Mouse (Mus musculus) layer of hippocampus, postnatal 14 days (tissue): ENCODE results near the gene Lsm14b. TPM values are rescaled to one million over a fixed set of nuclear protein-coding genes. Genes with fewer than 3 reads are reported as not detected.

ENCODE experiments used
- DNase-seq, 2 experiments: peaks; one replicate each; pipeline ENCODE4 v3.0.0; 2021 to 2022; ENCODE audit warnings: low spot score in 2 of 2, mixed read lengths in 1 of 2
- total RNA-seq, 2 experiments: library from RNA; stranded (reverse); gene quantifications; 2 replicates each; pipeline ENCODE4 v1.2.3; 2021

Gene Lsm14b
- total RNA-seq, 2 experiments from 2014 or later: 110 to 112 TPM

DNA sequence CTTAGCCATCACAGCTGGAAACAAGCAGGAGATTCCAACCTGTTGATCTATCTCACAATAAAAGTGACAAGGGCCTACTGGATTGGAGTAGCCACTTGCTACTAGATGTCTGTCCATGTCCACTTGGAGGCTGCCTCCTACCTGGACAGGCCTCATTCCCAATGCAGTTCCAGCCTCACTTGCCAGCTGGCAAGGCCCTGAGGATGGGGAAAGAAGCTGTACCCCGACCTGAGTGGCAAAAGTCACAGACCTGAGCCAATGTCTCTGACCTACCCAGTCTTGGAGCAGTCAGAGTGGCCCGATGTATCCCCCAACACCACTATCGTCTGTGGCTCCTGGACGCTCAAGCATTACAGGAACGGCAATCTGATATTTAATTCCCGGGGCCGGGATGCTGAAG, 11.1 kb upstream of the Lsm14b start:
- DNase-seq: no peak

DNA sequence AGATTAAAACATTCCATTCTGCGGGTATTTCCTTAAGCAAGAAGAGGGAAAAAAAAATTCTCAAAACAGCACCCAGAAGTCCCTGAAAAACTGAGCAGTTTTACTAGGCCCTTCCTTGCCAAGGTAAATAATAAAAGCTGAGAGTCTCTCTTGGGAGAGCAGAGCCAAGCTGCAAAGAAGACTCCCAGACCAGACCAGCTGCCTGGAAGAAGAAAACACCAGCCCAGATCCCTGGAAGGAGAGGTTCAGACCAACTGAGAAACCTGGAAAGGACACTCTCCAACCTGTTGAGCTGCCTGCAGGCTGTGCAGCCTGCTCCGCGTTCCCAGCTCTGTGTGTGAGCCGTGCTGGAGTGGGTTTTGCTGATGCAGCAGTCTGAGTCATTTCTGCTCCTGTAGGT, 7.2 kb upstream of the Lsm14b start:
- no peak for DNase-seq

DNA sequence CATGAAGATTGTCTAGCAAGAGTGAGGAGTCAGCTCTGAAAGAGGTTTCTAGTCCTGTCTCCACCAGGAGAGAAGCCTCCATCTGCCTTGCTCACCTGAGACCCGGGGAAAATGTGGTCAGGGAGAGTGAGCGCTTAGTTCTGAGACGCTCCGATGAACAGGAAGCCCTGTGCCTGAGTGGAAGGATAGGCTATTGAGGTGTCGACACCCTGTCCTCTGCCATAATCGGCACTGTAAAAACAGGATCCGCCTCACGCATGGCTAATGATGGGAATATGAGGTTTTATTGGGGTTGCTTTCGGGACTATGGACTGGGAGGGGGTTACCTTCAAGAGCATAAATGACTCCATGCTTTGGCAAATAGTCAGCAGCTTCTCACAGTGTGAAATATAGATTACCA, 6.2 kb upstream of the Lsm14b start:
- no peak for DNase-seq

DNA sequence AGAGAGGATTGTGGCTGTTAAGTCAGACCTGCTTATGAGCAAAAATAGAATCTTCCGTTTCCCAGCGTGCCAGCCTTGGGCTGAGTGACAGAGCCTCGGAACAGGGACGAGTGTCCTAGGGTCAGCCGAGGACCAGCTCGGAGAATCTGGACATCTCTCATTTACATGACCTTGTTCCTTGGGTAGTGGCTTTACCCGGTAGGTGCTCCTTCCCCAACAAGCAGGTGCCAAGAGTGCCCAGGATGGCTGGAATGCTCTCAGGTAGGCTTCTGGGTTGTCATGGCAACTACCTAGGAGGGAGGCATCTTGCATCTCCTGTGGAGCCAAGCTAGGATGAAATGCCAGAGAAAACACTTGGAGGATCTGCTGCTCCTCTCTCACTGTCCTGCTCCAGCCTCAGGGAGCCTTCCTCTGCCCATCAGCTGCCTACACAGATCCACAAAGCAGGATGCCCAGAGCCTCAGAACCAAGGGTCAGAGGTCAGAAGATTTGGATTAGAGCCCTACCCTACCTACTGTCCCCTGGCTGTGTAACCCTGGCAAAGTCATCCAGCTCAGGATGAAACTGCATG, 4.6 kb upstream of the Lsm14b start:
- peak in 1 of 2 experiments; percentile 1 for DNase-seq

DNA sequence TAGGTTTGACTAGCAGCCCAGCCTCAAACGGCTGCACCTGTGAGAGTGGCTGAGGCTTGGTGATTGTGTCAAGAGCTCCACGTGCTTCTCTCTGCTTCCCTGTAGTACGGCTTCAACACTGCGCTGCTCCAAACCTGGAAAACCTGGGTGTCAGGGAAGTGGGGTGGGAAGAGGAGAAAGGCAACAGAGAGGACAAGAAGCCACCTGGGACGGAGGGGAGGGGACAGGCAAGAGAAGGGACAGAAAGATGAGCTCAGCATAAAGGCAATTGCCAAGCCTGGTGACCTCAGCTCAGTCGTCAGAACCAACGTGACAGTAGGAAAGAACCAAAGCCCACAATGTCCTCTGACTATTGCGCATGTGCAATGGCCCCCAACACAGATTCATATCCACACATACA, 3.9 kb upstream of the Lsm14b start:
- DNase-seq: no peak

DNA sequence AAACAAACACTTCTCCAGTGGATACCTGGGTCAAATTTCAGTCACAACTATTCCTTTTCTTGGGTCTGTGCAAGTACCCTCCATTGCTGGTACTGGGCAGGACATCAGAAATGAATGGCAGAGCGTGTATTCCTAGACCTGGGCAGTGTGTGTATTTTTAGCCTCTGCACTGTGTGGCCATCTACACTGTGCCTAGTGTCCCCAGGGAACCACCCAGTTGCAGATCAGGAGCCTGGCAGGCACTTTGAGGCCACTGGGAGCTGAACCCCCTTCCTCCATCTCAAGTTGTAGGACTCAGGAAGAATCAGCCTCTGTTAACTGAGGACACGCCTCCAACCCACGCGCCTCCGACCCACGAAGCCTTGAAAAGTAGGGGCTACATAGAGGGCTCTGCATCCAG, 2.0 kb upstream of the Lsm14b start:
- no peak for DNase-seq

DNA sequence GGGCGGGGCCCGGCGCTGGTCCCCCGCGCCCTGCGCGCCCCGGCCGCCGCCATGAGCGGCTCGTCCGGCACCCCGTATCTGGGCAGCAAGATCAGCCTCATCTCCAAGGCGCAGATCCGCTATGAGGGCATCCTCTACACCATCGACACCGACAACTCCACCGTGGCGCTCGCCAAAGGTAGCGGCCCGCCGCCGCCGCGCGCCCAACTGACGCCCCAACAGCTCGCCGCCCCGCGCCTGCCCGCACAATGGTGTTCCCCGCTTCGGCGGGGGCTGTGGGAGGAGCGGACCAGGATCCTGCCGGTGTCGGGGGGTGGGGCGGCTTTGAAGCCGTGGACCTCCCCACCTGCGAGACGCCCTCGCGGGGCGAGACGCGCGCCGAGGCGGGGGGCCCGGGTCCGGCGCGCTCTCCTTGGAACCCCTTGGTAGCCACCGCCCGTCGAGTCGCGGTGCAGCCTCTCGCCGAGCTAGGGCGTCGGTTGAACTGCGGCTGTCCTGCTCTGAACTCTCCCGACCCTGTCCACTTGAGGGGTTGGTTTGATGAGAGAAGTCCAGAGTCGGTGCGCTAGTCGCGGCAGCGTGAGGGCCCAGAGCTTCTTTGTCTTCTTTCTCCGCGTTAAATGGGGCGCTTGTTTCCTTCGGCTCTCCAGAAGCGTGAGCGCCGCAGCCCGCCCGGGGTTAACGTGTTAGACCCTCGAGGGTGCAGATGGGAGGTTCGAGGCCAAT, 511 bp downstream of the Lsm14b start:
- DNase-seq: peak in 1 of 2 experiments; percentile 49

DNA sequence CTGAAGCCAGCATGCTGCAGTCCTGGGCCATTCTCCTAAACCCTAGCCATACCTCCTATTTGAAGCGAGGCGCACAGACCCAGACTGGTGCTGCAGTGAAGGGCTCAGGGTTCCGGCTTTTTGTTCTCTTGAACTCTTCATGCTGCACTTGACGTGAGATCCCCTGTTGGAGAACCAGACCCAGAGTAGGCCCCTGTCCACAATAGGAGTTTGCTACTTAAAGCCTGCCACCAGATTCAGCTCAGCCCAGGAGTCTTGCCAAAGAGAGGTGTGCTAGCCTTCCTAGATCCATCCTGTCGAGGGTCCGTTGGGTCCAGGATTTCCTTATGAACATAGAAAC, 1.0 kb downstream of the Lsm14b start:
- no peak for DNase-seq

DNA sequence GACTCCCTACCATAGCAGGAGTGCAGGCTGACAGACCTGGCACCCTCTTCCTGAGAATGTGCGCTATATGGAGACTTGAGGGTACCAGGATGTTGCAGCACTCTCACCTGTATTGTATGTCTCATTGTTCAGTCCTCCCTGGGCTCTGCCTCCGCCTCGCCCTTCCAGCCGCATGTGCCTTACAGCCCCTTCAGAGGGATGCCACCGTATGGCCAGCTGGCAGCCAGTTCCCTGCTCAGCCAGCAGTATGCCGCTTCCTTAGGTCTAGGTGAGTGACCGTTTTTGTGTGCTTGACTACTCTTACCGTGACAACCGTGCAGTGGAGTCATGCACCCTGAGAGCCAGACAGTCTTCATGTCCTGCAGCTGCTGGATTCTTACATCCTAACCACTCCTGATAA, 3.0 kb downstream of the Lsm14b start:
- DNase-seq: no peak

DNA sequence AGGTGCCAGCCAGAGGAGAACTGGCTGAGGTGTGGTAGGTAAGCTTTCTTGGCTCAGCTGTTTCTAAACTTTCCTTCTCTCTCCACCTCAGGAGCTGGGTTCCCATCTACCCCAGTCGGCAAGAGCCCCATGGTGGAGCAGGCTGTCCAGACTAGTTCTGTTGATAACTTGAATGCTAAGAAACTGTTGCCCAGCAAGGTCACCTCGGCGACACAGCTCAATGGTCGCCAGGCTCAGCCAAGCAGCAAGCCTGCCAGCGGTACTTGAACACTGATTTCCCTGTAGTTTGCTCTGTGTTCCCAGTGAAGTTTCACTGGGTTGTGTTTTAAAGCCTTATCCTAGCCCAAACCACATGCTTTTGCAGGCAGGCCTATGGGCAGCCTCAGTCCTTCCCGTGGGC, 6.5 kb downstream of the Lsm14b start:
- DNase-seq: no peak

DNA sequence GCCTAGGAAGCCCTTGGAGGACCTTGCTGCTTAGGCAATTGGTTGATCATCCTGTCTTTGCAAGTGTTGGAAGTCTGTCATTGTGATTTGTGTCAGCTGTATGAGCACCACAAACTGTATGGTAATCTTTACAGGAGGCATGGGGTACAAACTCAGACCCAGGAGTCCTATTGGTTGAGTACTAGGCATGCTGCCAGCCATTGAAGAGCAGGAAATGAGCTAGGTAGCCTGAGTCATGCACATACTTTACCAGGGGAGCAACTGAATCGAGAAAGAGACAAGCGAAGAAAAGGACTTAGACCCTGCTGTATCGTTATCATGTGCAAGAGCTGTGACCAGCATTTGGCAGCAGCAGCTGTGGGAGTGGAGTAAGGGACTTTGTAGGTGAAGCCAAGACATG, 8.1 kb downstream of the Lsm14b start:
- no peak for DNase-seq

DNA sequence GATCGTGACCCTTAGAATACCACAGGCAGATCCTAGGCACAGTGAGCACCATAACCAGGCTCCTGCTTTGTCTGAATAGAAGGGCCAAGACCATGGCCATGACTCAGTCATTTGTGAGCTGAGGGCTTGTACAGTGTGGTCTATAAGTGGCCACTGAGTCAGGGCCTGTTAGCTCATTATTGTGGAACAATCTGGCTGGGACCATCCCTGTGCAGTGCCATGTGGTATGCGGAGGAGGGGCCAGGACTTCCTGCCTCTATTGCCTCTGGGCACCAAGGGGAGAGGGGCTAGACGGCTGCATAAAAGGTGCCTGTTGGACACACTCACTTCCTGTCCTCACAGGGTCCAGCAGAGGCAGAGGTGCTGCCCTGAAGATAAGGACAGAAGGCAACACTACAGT, 9.2 kb downstream of the Lsm14b start:
- no peak for DNase-seq

DNA sequence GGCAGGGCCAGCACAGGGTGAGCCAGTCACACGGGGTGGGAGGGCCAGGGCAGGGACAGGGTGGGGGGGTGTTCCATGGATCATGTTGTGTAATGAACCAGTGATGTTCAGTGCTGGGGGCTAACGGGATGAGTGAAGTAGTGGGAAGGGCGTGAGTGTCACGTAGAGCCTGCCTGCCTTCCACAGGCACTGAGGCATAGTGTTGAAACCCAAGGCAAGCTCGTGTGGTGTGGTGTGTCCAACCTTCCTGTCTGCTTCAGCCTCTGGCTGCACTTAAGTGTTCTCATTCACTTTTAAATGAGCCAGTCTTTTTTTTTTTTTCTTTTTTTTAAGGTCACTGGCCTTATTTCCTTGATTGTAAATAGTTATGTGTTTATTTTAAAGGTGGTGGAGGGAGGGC, 10.0 kb downstream of the Lsm14b start:
- DNase-seq: no peak

DNA sequence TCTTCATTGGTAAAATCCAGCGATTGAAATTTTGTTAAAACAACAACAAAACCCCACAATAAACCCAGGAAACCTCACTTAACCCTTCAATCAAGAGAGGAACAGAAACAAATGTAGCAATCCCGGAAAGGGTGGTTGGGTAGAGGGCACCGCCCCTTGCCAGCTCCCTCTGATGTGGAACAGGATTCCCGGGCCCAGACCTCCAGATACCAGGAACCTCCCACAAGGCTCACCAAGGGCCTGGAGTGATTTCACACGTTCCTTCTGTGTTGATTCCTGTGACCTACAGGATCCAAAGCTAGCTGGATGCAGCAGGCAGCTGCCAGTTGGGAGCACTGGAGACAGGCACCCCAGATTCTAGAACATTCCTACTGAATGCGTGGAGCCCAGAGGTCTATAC, 15.6 kb downstream of the Lsm14b start:
- no peak for DNase-seq

DNA sequence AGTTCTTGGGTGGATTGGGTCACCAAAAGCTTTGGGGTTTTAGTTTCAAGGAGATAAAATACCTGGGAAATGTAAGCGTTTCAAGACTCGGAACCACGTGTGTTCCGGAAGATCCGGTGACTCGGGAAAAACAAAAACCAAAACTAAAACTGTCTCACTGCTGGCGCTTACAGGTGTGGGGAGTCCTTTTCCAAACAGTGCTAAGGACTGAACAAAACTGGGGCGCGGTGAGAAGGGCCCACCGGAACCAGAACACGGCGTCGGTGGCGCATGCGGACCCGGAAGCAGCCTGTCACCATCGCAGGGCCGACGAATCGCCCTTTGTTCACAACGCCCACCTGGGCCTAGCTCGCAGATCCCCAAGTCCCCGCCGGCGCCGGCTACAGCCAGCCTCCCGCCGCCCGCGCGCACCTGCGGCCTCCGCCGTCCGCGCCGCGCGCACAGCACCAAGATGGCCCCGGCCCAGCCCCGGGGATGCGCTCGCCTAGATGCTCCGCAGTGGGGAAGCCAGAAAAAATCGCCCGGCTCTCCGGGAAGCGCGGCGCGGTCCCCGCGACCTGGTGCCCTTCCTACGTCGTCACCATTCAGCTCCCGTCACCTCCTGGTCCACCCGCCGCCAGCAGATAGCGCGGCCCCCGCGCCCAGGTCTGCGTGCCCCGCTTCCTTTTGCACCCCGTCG, 16.9 kb downstream of the Lsm14b start:
- DNase-seq: peak in 1 of 2 experiments; percentile 42

DNA sequence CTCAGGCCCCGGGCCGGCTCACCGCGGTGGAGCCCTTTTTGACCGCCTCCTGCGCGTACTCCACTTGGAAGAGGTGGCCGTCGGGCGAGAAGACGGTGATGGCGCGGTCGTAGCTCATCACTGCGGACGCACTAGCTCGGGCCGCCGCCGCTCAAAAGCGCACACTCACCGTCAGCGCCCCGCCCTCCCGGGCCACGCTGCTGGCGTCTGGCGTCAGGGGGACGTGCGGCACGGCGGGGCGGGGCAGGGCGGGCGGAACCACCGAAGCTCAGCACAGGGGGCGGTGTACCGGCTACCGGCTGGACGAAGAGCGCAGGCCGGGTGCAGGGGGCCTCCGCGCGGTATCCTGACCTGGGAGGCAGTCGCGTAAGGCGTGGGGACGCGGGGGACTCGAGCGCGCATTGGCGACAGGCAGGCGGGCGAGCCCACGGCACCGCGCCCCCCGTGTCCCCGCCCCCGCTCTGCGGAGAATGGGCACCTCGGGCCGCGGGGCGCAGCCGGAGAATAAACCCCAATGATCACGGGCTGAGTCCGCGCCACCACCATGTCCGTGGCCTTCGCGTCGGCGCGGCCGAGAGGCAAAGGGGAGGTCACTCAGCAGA, 17.6 kb downstream of the Lsm14b start, which contains the start of the genes Psma7 and Ss18l1:
Gene Psma7, minus strand, starts transcription at position 178 of the 602 bp plus-strand sequence.
Gene Ss18l1, plus strand, starts transcription at position 254 of the 602 bp plus-strand sequence.
- peak; percentile 91 for DNase-seq

DNA sequence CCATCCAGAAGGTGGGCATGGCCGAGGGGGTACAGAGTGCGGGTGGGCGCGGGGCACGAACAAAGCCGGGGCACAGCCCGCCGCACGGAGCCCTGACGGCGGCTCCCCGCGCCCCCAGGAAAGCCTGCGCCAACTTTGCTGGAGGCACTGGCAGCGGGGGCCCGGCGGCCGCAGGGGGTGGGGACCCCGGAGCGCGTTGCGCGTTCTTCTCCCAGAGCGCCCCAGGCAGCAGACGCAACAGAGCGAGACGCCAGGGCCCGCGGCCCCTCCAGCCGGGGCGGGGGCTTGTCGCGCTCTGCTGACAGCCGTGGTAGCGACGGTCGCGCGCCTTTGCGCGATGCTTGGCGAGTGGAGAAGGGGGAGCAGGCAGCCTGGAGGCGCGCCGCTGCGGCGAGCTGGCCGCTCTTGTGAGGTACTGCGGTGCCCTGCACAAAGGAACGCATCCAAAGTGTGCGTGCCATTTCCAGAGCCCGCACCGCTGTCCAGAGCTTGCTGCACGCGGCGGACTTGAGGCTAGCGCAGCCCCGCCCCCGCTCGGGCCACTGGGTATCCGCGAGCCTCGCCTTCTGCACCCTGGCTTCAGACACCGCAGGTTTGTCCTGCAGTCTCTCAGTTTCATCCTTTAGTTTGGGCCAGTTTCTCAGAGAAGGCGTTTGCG, 18.2 kb downstream of the Lsm14b start:
- DNase-seq: peak; percentile 66 to 78

DNA sequence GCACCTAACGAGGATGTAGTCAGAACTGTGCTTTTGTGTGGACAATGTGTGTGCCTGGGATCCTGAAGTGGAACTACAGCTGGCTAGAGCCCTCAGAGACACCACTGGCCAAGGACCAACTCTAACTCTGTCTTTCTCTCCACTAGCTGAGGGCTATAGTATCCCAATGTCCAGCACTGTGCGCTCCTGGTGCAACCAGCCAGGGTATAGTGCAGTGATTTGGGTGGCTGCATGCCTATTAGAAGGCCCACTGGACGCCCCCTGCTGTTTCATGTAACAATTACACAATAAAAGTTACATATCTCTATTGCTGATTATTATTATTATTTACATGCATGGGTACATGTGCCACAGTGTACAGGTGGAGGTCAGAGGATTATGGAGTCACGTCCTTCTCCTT, 20.5 kb downstream of the Lsm14b start:
- peak in 1 of 2 experiments; percentile 44 for DNase-seq

DNA sequence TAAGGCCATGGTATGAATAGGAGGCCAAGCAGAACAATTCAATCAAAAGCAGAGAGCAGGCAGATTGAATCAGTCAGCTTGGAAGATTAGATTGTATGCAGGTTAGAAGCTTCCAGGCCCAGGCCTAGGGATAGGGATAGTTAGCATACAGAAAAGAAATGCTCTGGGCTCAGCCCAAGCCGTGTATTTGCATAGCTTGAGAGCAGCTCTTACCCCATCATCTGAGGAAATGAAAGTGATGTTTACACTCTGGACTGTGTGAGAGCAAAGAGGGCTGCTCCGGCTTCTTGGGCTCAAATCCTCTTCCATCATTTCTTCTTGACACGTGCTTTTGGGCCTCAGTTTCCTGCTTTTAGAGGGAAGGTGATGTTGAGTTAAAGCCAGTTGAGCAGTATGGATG, 22.8 kb downstream of the Lsm14b start:
- no peak for DNase-seq

DNA sequence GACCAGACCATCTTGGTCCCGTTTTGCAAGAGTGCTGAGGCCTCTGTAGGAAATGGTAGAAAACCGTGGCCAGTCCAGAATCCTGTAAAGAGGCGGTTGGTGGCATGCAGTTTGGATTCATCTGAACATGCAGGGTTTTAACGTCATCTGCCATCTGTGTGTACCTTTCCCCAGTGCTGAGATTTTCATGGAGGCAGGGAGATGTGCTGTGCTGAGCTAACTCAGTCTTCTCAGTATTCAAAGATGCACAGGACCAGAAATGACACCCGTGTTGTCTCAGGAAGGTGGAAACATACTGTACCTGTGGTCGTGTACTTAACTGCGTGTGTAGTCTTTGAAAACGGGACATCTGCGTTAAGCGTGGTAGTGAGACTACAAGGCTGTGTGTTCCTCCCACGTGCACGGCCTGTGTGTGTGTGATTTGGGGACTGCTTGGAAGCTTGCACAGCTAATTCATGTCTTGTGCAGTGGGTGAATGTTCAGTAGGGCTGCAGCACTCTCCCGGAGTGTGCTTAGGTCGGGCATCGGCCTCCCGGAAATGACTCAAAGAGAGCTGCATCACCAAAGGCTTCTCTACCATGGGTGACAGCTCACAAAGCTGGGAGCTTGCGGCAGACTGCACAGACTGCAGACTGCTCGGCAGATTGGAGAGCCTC, 23.3 kb downstream of the Lsm14b start:
- DNase-seq: peak; percentile 44 to 51

DNA sequence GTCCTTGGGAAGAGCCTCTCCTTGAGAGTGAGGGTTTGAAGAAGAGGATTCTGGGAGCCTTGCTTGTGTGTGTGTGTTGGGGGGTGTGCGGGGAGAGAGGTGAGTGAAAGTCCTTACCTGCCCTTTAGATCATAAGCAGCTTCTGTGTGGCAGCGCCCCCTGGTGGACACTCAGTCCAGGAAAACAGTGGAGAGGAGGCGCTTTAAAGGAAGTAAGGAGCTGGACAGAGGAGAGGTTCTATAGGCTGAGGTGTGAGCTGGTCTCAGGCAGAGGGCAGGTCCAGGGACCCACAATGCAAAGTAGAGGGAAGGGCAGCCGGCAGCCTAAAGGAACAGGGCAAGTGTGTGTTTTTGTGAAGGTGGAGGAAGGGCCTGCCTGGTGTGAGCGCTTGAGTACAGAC, 26.2 kb downstream of the Lsm14b start:
- DNase-seq: peak; percentile 71 to 84
